Mouse (Mus musculus) liver, embryonic 14.5 days (tissue): Measurements from ENCODE around the gene Pi4kb. TPM values are rescaled to one million over a fixed set of nuclear protein-coding genes. Genes with fewer than 3 reads are reported as not detected.
"Not testable (repeated sequence)": the region's sequence is repeated elsewhere in the genome, so short reads cannot be mapped to it uniquely, and the experiment has no call there.

ENCODE experiments used
- ATAC-seq: fragments of 200-750 bp; cut with Nextera tagmentation; 2 replicates; pipeline ENCODE4 v1.8.0; 2017; ENCODE audit warnings: moderate number of reproducible peaks, mild to moderate bottlenecking, moderate library complexity; ENCODE audit not compliant: insufficient read depth
- DNase-seq, 3 experiments: peaks; one replicate each; pipeline ENCODE4 v3.0.0-alpha.2; 2012 to 2013; ENCODE audit warnings: low read depth in 3 of 3, low spot score in 3 of 3
- H3K27ac ChIP-seq: fragments of 300-500 bp; sonication (generic); 2 replicates; pipeline ENCODE4 v1.5.1; 2014; ENCODE audit warnings: moderate library complexity, mild to moderate bottlenecking, control low read depth, inconsistent platforms
- H3K27me3 ChIP-seq: fragments of 300-500 bp; sonication (generic); 2 replicates; pipeline ENCODE4 v1.6.1; 2014; ENCODE audit warnings: mild to moderate bottlenecking, low read length, moderate library complexity; ENCODE audit not compliant: control insufficient read depth, insufficient read depth
- H3K36me3 ChIP-seq: fragments of 300-500 bp; sonication (generic); replicated peaks from 2 replicates; pipeline ENCODE4 v1.6.1; 2014; ENCODE audit warnings: low read depth; ENCODE audit not compliant: control insufficient read depth, insufficient read depth
- H3K4me1 ChIP-seq, 2 experiments: fragments of 200-500 bp in 1 of 2; fragments of 300-500 bp in 1 of 2; sonication (generic) in 1 of 2; replicated peaks; 2 replicates each; pipeline ENCODE4 v1.6.1; 2012 to 2014; ENCODE audit warnings: antibody characterized with exemption in 1 of 2, inconsistent platforms in 1 of 2, low read length in 1 of 2; ENCODE audit not compliant: control insufficient read depth in 2 of 2, insufficient read depth in 2 of 2
- H3K4me2 ChIP-seq: fragments of 300-500 bp; sonication (generic); 2 replicates; pipeline ENCODE4 v1.6.1; 2014; ENCODE audit warnings: low read depth, mild to moderate bottlenecking, control low read depth, moderate library complexity
- H3K4me3 ChIP-seq, 2 experiments: fragments of 200-500 bp in 1 of 2; fragments of 300-500 bp in 1 of 2; sonication (generic) in 1 of 2; 2 replicates each; pipeline ENCODE4 v1.5.1; 2012 to 2014; ENCODE audit warnings: low read depth in 2 of 2, low read length in 2 of 2, mild to moderate bottlenecking in 2 of 2, control low read depth in 1 of 2, inconsistent platforms in 1 of 2, moderate library complexity in 1 of 2; ENCODE audit not compliant: insufficient read depth in 1 of 2
- H3K9ac ChIP-seq: fragments of 300-500 bp; sonication (generic); replicated peaks from 2 replicates; pipeline ENCODE4 v1.6.1; 2014; ENCODE audit warnings: mild to moderate bottlenecking, control low read depth, moderate library complexity
- H3K9me3 ChIP-seq: fragments of 300-500 bp; sonication (generic); 2 replicates; pipeline ENCODE4 v1.6.1; 2016; ENCODE audit warnings: low read length, mixed read lengths; ENCODE audit not compliant: control insufficient read depth
- CTCF ChIP-seq: IDR thresholded peaks from 2 replicates; pipeline ENCODE4 v1.5.1; 2016; ENCODE audit warnings: antibody characterized with exemption, low read depth, control low read depth
- EP300 ChIP-seq: IDR thresholded peaks from 2 replicates; pipeline ENCODE4 v1.6.1; 2016; ENCODE audit warnings: antibody characterized with exemption, low read depth
- WGBS: fragments of 180-500 bp; shearing (Covaris S2); extraction: QIAGEN DNeasy Blood & Tissue Kit; methylation state at CpG from one replicate; pipeline ENCODE4 v1.1.7; 2014; ENCODE audit not compliant: insufficient replicate concordance; 5-methylcytosine and 5-hydroxymethylcytosine counted together
- polyA plus RNA-seq, 2 experiments: library from polyadenylated mRNA; depleted of rRNA in 1 of 2; stranded (reverse) in 1 of 2; unstranded in 1 of 2; fragments of >200 nt; fragmentation: Nextera tagmentation in 1 of 2; extraction: Ambion mirVana in 1 of 2; gene quantifications; 2 replicates each; pipeline versions ENCODE4 v1.2.1 to v1.2.3; 2012 to 2014

Gene Pi4kb
- polyA plus RNA-seq, 2 experiments: 10.0 to 14.0 TPM

DNA sequence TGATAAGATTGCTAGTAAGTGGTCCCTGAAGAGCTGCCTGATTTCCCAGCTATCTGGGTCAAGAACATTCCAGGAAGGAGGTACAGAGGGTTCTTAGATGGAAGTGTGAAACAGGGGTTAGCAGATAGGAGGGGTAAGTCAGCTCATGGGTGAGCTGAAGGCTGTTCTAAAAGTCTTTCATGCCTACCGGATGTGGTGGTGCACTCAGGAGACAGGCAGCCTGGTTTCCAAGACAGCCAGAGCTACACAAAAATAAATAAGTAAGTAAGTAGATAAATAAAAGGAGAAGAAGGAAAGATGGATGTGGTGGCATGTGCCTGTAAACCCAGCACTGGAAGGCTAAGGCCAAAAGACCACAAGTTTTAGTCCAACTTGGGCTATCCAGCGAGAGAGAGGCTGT, 44.2 kb downstream of the Pi4kb start:
- Histone ChIP-seq H3K9me3 (no peaks in the 10 kb centered on the region), H3K9ac (no peak overlapping the region), H3K4me3 (no peak overlapping the region), H3K27ac (no peak overlapping the region), H3K27me3 (no peaks in the 10 kb centered on the region), H3K4me2 (no peak overlapping the region), H3K36me3 (no peaks in the 10 kb centered on the region), H3K4me1 (peaks cover 10 to 11% of the 10 kb centered on the region in 2 experiments)
- DNase-seq: no peak
- no peak for ATAC-seq
- WGBS: 67% methylated on average over 2 of the region's 2 CpGs
- no peak for TF ChIP-seq CTCF
- no peak for TF ChIP-seq EP300

- 87% methylated on average over 5 of the region's 5 CpGs for WGBS
These were observed 46.4 kb downstream of the Pi4kb start for GRCm38 (mm10) chr3:95020956-95021355.

GRCm38 (mm10) chr3:95024551-95024950, 50.0 kb downstream of the Pi4kb start:
- ATAC-seq (no peak), DNase-seq (no peak)
- no peaks in the 10 kb centered on the region for H3K27me3 ChIP-seq
- no peaks in the 10 kb centered on the region for H3K36me3 ChIP-seq
- no peaks in the 10 kb centered on the region for H3K9me3 ChIP-seq
- no peak overlapping the region for H3K27ac ChIP-seq
- peaks cover 14 to 32% of the 10 kb centered on the region in 2 experiments for H3K4me1 ChIP-seq
- H3K4me3 ChIP-seq: no peak overlapping the region
- no peak for TF ChIP-seq CTCF
- TF ChIP-seq EP300: no peak
- no peak overlapping the region for H3K9ac ChIP-seq
- 44% methylated on average over 11 of the region's 11 CpGs for WGBS
- H3K4me2 ChIP-seq: no peak overlapping the region; the same call in 1 of the 2 replicates

More at GRCm38 (mm10) chr3:95020956-95021355, 46.4 kb downstream of the Pi4kb start:
- not testable (repeated sequence) for H3K36me3 ChIP-seq, H3K4me2 ChIP-seq, H3K27me3 ChIP-seq, H3K9ac ChIP-seq, DNase-seq, H3K9me3 ChIP-seq, ATAC-seq, H3K4me3 ChIP-seq, H3K27ac ChIP-seq
- H3K4me1 ChIP-seq: peaks cover 16 to 25% of the 10 kb centered on the region in 2 experiments

GRCm38 (mm10) chr3:95025202-95025601, 50.7 kb downstream of the Pi4kb start:
- no peak overlapping the region for H3K27ac ChIP-seq
- no peak overlapping the region for H3K4me3 ChIP-seq
- peaks cover 5% of the 10 kb centered on the region for H3K36me3 ChIP-seq
- ATAC-seq (peak; percentile 36; the same call in 1 of the 2 replicates), DNase-seq (no peak)
- no peaks in the 10 kb centered on the region for H3K27me3 ChIP-seq
- peaks cover 14 to 32% of the 10 kb centered on the region in 2 experiments for H3K4me1 ChIP-seq
- WGBS: 33% methylated on average over 5 of the region's 5 CpGs
- no peaks in the 10 kb centered on the region for H3K9me3 ChIP-seq
- H3K9ac ChIP-seq: no peak overlapping the region; the same call in none of the 2 replicates
- peak overlapping the region; percentile 1; the same call in 1 of the 2 replicates for H3K4me2 ChIP-seq
- TF ChIP-seq CTCF: no peak
- no peak for TF ChIP-seq EP300

DNA sequence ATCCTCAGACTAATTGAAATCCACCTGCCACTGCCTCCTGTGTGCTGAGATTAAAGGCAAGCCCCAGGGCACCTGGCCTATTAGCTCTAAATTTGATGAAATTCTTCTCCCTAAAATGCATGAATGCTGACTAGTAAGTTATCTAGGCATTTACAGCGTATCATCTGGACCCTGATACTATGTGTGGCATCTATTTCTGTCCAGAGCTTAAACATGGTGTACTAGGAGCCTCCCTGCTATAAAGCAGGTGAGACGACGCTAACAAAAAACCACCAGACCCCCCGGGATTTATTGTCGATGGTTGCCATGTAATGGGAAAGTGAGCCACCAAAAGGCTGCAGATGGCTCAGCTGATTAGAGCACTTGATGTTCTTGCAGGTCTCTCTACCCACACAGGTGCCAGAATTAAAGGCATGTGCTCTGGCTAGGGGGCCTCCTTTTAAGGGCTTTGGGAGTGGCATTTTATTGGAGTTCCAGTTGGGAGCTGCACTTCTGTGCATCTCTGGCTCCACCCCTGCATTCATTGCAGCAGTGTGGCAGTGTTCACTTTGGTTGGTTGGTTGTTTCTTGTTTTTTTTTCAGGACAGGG, 52.6 kb downstream of the Pi4kb start:
- H3K27ac ChIP-seq: no peak overlapping the region
- TF ChIP-seq EP300 (no peak), CTCF (no peak)
- H3K9me3 ChIP-seq: no peaks in the 10 kb centered on the region
- H3K4me2 ChIP-seq: no peak overlapping the region
- H3K4me1 ChIP-seq: peaks cover 14 to 32% of the 10 kb centered on the region in 2 experiments
- no peaks in the 10 kb centered on the region for H3K27me3 ChIP-seq
- WGBS: 54% methylated on average over 5 of the region's 5 CpGs
- DNase-seq (no peak), ATAC-seq (no peak)
- no peak overlapping the region for H3K9ac ChIP-seq
- H3K4me3 ChIP-seq: no peak overlapping the region
- H3K36me3 ChIP-seq: peaks cover 23% of the 10 kb centered on the region
